Comparison of ENCODE assay signal across 26 mouse cellular contexts in the genomic region with DNA sequence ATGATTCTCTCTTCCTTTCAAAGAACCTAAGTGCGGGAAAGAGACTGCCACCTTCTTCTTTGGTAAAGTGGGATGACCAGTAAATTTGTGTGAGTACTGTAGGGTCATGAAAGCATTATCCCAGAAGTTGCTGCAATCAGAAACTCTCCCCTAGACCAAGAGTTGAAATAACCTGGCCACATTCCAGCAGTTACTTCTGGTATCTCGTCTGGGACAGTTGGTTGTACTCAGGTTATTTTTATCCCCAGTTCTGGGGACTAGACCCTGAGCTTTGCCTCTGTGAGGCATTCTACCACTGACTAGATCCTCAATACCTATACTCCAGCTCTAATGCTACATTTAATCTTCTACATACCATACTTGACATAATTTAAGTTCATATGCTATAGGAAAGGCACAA.
DNase-seq lines count a peak whose midpoint lies in the region; ATAC-seq and TF ChIP-seq lines count a peak whose summit lies in the region.
"Had no signal": no experiment of that assay in that cellular context is flagged by ENCODE, and none has a peak within 500 bp of the region (broad histone marks: within the 10 kb centered on the region; RNA-seq: fewer than 3 reads in every experiment).

No protein-coding gene starts in this region.

- peak overlapping the region; percentile 61 for H3K27ac ChIP-seq in heart, adult 2 months
- no peak overlapping the region for H3K27ac ChIP-seq in heart, embryonic 10.5 days
- peak overlapping the region; percentile 32 for H3K27ac ChIP-seq in heart, embryonic 15.5 days
- H3K27ac ChIP-seq: hindbrain, embryonic 14.5 days; kidney, postnatal 0 days; limb, embryonic 15.5 days; liver, embryonic 15.5 days; midbrain, embryonic 13.5 days had no signal

- TF ChIP-seq POLR2A in heart, adult 2 months (IDR thresholded peaks at IDR 0.05; ENCODE audit: insufficient read depth, low read depth, low read length) = no peak

- H3K4me2 ChIP-seq in heart, embryonic 15.5 days = no peak overlapping the region
- H3K4me2 ChIP-seq: hindbrain, embryonic 14.5 days; limb, embryonic 15.5 days; liver, embryonic 15.5 days; midbrain, embryonic 13.5 days had no signal

- H3K36me3 ChIP-seq in heart, adult 2 months (ENCODE audit: control insufficient read depth, insufficient read depth, low read length) = peaks cover 5% of the 10 kb centered on the region
- no peaks in the 10 kb centered on the region for H3K36me3 ChIP-seq in heart, embryonic 10.5 days
- no peaks in the 10 kb centered on the region for H3K36me3 ChIP-seq in heart, embryonic 15.5 days
- H3K36me3 ChIP-seq: G1E; limb, embryonic 15.5 days; liver, embryonic 15.5 days; midbrain, embryonic 13.5 days had no signal

- no peak overlapping the region for H3K9ac ChIP-seq in heart, adult 2 months (ENCODE audit: low read depth, low read length)
- no peak overlapping the region for H3K9ac ChIP-seq in heart, embryonic 15.5 days
- H3K9ac ChIP-seq: hindbrain, embryonic 14.5 days; limb, embryonic 15.5 days; liver, embryonic 15.5 days; midbrain, embryonic 13.5 days had no signal

- H3K27me3 ChIP-seq in heart, adult 2 months (ENCODE audit: control insufficient read depth, insufficient read depth, low read length) = no peaks in the 10 kb centered on the region
- H3K27me3 ChIP-seq in heart, embryonic 10.5 days (ENCODE audit: insufficient read depth, poor library complexity, severe bottlenecking) = peaks cover 10% of the 10 kb centered on the region
- H3K27me3 ChIP-seq in heart, embryonic 15.5 days = no peaks in the 10 kb centered on the region; the same call in 1 of the 2 replicates
- H3K27me3 ChIP-seq: limb, embryonic 15.5 days; midbrain, embryonic 13.5 days had no signal

- 34% methylated on average over 2 of the region's 2 CpGs for WGBS in heart, adult 2 months
- 42% methylated on average over 2 of the region's 2 CpGs for WGBS in heart, embryonic 10.5 days
- 31% methylated on average over 2 of the region's 2 CpGs for WGBS in heart, embryonic 15.5 days

- no peaks in the 10 kb centered on the region for H3K9me3 ChIP-seq in heart, embryonic 10.5 days
- H3K9me3 ChIP-seq in heart, embryonic 15.5 days (replicated peaks) = no peaks in the 10 kb centered on the region
- H3K9me3 ChIP-seq: G1E; limb, embryonic 15.5 days; liver, embryonic 15.5 days; midbrain, embryonic 13.5 days had no signal

- DNase-seq in heart, adult 2 months = peak in 1 of 2 experiments; percentile 10
- no peak for DNase-seq in heart, embryonic 10.5 days (ENCODE audit: low spot score)
- DNase-seq in heart, adult 8-10 months (ENCODE audit: low spot score) = peak; percentile 51
- DNase-seq in skeletal muscle tissue, adult 2 months (ENCODE audit: low read depth, low spot score) = peak; percentile 22
- DNase-seq in spleen, postnatal 4 days (ENCODE audit: low spot score in 2 of 2) = no peak
- DNase-seq: adrenal gland, postnatal 10 days; B cell, adult 2 months; cerebellum, adult 8-10 months; gastrocnemius, postnatal 14 days; kidney, adult 2 months; left cerebral cortex, postnatal 4 days; lung, postnatal 10 days; right cerebral cortex, postnatal 14 days; spleen, adult 18-20 months; thymus, postnatal 25 days had no signal

- TF ChIP-seq CTCF in heart, adult 2 months (IDR thresholded peaks at IDR 0.05) = no peak

- ATAC-seq in heart, embryonic 15.5 days (replicated peaks; ENCODE audit: insufficient number of reproducible peaks, insufficient read depth, low FRiP score, low read depth) = 0 out of 2 replicates have a peak, but pooled peaks have one; percentile 35
- no peak for ATAC-seq in erythroblast, adult 5-6 weeks (replicated peaks; ENCODE audit: low FRiP score, poor library complexity, severe bottlenecking)
- ATAC-seq: activated CD4-positive, CD25-positive, alpha-beta regulatory T cell, adult 4 months; forebrain, embryonic 14.5 days; inflammation-experienced regulatory T-cells, adult 6 months; midbrain, embryonic 13.5 days had no signal

- TF ChIP-seq EP300 in heart, adult 2 months (IDR thresholded peaks at IDR 0.05; ENCODE audit: insufficient read depth, low read depth, low read length) = no peak

- H3K4me1 ChIP-seq in heart, adult 2 months (ENCODE audit: control insufficient read depth, insufficient read depth, low read length) = peaks cover 4% of the 10 kb centered on the region; the same call in 1 of the 2 replicates
- peaks cover 33% of the 10 kb centered on the region for H3K4me1 ChIP-seq in heart, embryonic 10.5 days
- H3K4me1 ChIP-seq in heart, embryonic 15.5 days (replicated peaks) = peaks cover 36% of the 10 kb centered on the region
- H3K4me1 ChIP-seq: limb, embryonic 15.5 days; liver, embryonic 15.5 days had no signal

- no peaks in the 10 kb centered on the region for H3K79me2 ChIP-seq in heart, adult 2 months (replicated peaks; ENCODE audit: control insufficient read depth, insufficient read depth, low read length)

- intact Hi-C loops in heart, adult 2 months (cut with DNase I) = loop anchor here (5.0 kb wide), 1 partner anchor 43 kb away; no protein-coding TSS in a partner anchor

- no peak overlapping the region for H3K4me3 ChIP-seq in heart, adult 2 months
- H3K4me3 ChIP-seq in heart, embryonic 10.5 days = no peak overlapping the region
- no peak overlapping the region for H3K4me3 ChIP-seq in heart, embryonic 15.5 days
- H3K4me3 ChIP-seq: limb, embryonic 15.5 days; liver, embryonic 15.5 days; midbrain, embryonic 13.5 days had no signal

Comparison
In these comparisons a context has a peak if more than half of its experiments do, and no peak if none do; other contexts are left out.
1. DNase-seq: peak in heart, adult 8-10 months (single experiment) and skeletal muscle tissue, adult 2 months (single experiment); none in heart, embryonic 10.5 days (single experiment) and spleen, postnatal 4 days (0 of 2).